Mouse (Mus musculus): ENCODE results near the gene Cdk2. TPM values are rescaled to one million over a fixed set of nuclear protein-coding genes. Genes with fewer than 3 reads are reported as not detected.
A peak's percentile ranks its signal among the peaks of the same experiment; 100 is the strongest.

Gene Cdk2
- total RNA-seq (2014; fragmentation: Nextera tagmentation) (108 and 117 TPM in 2 replicates), total RNA-seq (2017) (109 and 113 TPM in 2 replicates), polyA plus RNA-seq (2012) (34.7 and 36.3 TPM in 2 replicates)

DNA sequence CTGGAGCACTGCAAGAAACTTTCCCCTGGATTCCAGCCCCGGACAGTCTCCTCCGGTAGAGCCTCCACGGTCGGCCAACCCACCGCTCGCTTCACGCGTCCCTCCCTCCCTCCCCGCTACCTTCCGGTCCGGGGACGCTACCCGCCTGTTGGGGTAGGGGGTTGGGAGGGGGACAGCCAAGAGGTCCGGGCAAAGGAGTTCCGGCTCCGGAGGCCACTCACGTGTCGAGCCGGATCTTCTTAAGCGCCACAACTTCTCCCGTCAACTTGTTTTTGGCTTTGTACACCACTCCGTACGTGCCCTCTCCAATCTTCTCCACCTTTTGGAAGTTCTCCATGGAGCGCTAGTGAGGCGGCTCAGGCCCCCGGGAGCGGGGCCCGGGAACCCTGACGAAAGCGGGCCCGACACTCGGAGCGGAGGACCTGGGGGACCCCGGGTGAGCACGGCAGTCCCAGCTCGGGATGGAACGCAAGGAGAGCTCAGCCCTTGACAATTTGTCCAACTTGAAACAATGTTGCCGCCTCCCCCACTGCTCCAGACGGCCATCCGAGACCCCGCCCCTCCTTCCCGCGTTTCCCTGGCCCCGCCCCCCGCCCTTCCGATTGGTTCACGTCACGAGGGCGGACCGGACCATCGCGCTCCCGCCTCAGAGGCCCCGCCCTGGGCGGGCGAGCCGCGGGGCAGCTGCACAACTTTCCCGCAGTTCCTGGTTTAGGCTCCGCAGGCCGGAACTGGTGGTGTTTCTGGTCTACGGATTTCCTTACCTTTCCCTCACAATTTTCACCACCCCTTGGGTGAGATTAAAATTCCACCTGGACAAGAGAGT lies at the start of gene Cdk2:
Gene Cdk2 (minus strand): TSS at position 541 of the 826 bp plus-strand sequence.
- Histone ChIP-seq H3K36me3 (replicated peaks) (peaks cover 38% of the 10 kb centered on the region), H3K4me1 (ENCODE audit: insufficient read depth, low read depth, low read length) (peaks cover 43% of the 10 kb centered on the region), H3K27me3 (ENCODE audit: insufficient read depth, low read length) (no peaks in the 10 kb centered on the region), H3K9me3 (replicated peaks) (no peaks in the 10 kb centered on the region), H3K4me3 (ENCODE audit: low read depth, low read length) (peak within 1 kb of the TSS; percentile 86)
- DNase-seq (ENCODE audit: low spot score), result peak; percentile 91
- peak; percentile 76 for ATAC-seq (ENCODE audit: extremely low read depth, insufficient number of reproducible peaks, low FRiP score, poor library complexity, severe bottlenecking)
- TF ChIP-seq GATA2 (IDR thresholded peaks at IDR 0.05; ENCODE audit: borderline replicate concordance, low read depth, low read length), result no peak
- TF ChIP-seq CTCF (IDR thresholded peaks at IDR 0.05; ENCODE audit: low read depth, low read length), result no peak
- no peak for TF ChIP-seq POLR2AphosphoS5 (IDR thresholded peaks at IDR 0.05; ENCODE audit: insufficient replicate concordance, low read depth, low read length)
- TF ChIP-seq GATA1 (IDR thresholded peaks at IDR 0.05; ENCODE audit: borderline replicate concordance, low read length), result no peak
- TF ChIP-seq TAL1 (conservative IDR thresholded peaks at IDR 0.05; ENCODE audit: low read depth, low read length), result no peak

DNA sequence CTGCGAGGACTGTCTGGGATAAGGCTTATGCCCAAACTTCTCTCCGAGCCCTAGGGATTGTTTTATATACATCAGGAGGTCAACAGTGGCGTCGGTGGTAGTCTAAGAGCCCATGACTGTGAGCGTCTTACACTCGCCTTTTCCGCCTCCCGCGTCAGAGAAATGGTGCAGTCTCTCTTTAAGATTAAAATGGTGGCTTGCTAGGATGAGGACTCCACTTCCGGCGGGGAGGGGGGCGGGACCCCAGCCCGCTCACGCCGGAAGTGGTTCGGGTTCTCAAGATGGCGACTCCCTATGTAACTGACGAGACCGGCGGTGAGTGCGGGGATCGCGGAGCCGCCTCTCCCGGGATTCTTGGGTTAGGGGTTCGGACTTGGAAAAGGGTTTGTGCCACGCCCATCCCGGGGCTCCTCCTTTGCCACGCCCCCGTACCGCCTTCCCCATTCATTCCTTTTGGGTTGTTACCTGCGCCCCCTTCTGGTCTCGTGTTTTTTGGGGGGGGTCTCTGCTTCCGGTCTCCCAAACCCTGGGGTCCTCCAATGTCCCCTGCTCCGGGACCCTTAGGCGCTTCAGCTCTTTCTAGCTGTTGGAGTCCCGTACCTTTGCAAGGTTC lies 43.5 kb upstream of the Cdk2 start:
- Histone ChIP-seq H3K9me3 (replicated peaks) (no peaks in the 10 kb centered on the region), H3K4me3 (ENCODE audit: low read depth, low read length) (peak overlapping the region; percentile 78), H3K36me3 (replicated peaks) (peaks cover 34% of the 10 kb centered on the region), H3K27me3 (ENCODE audit: insufficient read depth, low read length) (peaks cover 3% of the 10 kb centered on the region), H3K4me1 (ENCODE audit: insufficient read depth, low read depth, low read length) (peaks cover 60% of the 10 kb centered on the region)
- TF ChIP-seq GATA2 (IDR thresholded peaks at IDR 0.05; ENCODE audit: borderline replicate concordance, low read depth, low read length), result no peak
- TF ChIP-seq CTCF (IDR thresholded peaks at IDR 0.05; ENCODE audit: low read depth, low read length), result peak; percentile 13; the same call in 1 of the 2 replicates
- TF ChIP-seq GATA1 (IDR thresholded peaks at IDR 0.05; ENCODE audit: borderline replicate concordance, low read length), result no peak
- peak; percentile 88 for DNase-seq (ENCODE audit: low spot score)
- peak; percentile 62 for ATAC-seq (ENCODE audit: extremely low read depth, insufficient number of reproducible peaks, low FRiP score, poor library complexity, severe bottlenecking)

DNA sequence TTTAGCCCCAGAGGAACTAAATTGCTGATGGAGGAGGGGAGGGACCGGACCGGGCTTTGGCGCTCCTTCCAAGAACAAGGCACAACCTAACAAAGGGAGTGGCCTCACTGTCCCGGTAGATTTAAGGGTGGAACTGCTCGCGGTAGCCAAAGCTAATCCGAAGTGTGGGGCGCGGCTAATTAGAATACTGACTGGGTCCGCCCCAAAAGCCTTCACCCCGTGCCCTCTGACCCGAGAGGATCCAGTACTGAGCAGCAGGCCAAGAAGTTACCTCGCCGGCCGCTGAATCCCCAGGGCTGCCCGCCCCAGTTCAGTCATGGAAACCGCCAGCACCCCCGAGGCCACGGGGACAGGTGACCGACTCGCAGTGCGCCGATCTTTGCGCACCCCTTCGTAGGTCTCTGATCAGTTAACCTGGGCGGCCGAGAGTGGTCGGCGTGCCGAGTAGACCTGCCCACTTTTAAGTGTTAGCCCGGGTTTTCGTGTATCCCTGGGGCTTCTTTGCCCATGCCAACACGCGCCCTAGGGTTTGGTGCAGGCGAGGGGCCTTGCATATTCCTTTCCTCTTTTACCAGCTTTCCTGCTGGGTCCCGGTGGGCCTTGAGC lies 42.9 kb upstream of the Cdk2 start, which contains the start of gene Pym1:
Gene Pym1 (plus strand): TSS at position 244 of the 606 bp plus-strand sequence.
- Histone ChIP-seq H3K36me3 (replicated peaks) (peaks cover 28% of the 10 kb centered on the region), H3K4me3 (ENCODE audit: low read depth, low read length) (peak within 1 kb of the TSS; percentile 78), H3K27me3 (ENCODE audit: insufficient read depth, low read length) (peaks cover 3% of the 10 kb centered on the region), H3K9me3 (replicated peaks) (no peaks in the 10 kb centered on the region), H3K4me1 (ENCODE audit: insufficient read depth, low read depth, low read length) (peaks cover 62% of the 10 kb centered on the region)
- DNase-seq (ENCODE audit: low spot score), result peak; percentile 84
- peak; percentile 88 for ATAC-seq (ENCODE audit: extremely low read depth, insufficient number of reproducible peaks, low FRiP score, poor library complexity, severe bottlenecking)
- TF ChIP-seq POLR2AphosphoS5 (IDR thresholded peaks at IDR 0.05; ENCODE audit: insufficient replicate concordance, low read depth, low read length) (0 out of 2 replicates have a peak, but pooled peaks have one; percentile 21), GATA2 (IDR thresholded peaks at IDR 0.05; ENCODE audit: borderline replicate concordance, low read depth, low read length) (no peak), GATA1 (IDR thresholded peaks at IDR 0.05; ENCODE audit: borderline replicate concordance, low read length) (no peak)

DNA sequence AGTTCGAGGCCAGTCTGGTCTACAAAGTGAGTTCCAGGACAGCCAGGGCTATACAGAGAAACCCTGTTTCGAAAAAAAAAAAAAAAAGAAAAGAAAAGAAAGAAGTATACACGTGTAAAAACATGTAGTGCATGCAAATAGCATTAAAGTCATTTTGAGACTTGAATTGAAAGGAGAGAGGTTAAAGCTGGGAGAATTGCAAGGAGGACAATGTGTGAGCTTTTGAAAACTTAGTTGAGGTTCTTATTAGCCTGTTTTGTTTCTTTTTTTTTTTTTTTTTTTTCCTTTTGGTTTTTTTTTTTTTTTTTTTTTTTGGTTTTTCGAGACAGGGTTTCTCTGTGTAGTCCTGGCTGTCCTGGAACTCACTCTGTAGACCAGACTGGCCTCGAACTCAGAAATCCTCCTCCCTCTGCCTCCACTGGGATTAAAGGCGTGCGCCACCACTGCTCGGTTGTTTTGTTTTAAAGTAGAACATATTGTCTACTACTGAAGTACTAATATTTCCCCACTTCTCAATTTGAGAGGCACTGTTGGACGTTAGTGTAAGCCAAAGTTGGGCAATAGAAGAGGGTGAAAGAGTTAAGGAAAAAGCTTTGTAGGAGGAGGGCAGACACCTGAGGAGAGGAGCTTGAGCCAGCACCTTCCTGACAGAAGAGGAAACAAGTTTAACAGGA lies 42.3 kb upstream of the Cdk2 start:
- H3K4me1 ChIP-seq (ENCODE audit: insufficient read depth, low read depth, low read length), result peaks cover 62% of the 10 kb centered on the region
- TF ChIP-seq GATA2 (IDR thresholded peaks at IDR 0.05; ENCODE audit: borderline replicate concordance, low read depth, low read length), result no peak
- TF ChIP-seq CTCF (IDR thresholded peaks at IDR 0.05; ENCODE audit: low read depth, low read length), result no peak
- no peak for TF ChIP-seq GATA1 (IDR thresholded peaks at IDR 0.05; ENCODE audit: borderline replicate concordance, low read length)
- no peak for TF ChIP-seq POLR2AphosphoS5 (IDR thresholded peaks at IDR 0.05; ENCODE audit: insufficient replicate concordance, low read depth, low read length)
- TF ChIP-seq TAL1 (conservative IDR thresholded peaks at IDR 0.05; ENCODE audit: low read depth, low read length), result no peak
- H3K9me3 ChIP-seq (replicated peaks), result no peaks in the 10 kb centered on the region
- DNase-seq (ENCODE audit: low spot score) (no peak), ATAC-seq (ENCODE audit: extremely low read depth, insufficient number of reproducible peaks, low FRiP score, poor library complexity, severe bottlenecking) (no peak)
- H3K27me3 ChIP-seq (ENCODE audit: insufficient read depth, low read length), result peaks cover 6% of the 10 kb centered on the region
- H3K36me3 ChIP-seq (replicated peaks), result peaks cover 22% of the 10 kb centered on the region
- peak overlapping the region; percentile 78 for H3K4me3 ChIP-seq (ENCODE audit: low read depth, low read length)

DNA sequence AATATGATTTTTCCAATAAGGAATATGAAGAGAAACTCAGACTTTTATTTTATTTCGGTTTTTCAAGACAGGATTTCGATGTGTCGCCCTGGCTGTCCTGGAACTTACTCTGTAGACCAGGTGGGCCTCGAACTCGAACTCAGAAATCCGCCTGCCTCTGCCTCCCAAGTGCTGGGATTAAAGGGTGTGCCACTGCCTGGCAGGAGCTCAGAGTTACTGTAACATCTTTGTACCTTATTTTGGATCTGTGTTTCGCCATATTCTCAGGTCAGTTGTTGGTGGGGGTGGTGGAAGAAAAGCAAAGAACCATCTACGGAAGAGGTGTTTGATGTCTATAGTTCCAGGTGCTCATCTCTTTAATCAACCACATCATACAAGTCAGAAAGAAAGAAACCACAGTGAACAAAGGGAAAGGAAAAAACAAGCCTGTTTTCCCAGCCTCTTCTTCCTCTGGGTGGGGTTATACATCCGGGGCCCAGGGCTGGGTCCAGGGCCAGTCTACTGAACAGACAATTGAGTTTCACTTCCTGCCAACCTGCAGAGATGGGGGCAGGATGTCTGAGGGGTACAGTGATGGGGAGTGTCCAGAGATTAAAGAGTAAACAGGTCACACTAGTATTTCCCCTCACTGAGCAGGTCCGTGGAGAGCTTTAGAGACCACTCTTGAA lies 41.2 kb upstream of the Cdk2 start:
- no peak for ATAC-seq (ENCODE audit: extremely low read depth, insufficient number of reproducible peaks, low FRiP score, poor library complexity, severe bottlenecking)
- Histone ChIP-seq H3K27me3 (ENCODE audit: insufficient read depth, low read length) (peaks cover 6% of the 10 kb centered on the region), H3K4me3 (ENCODE audit: low read depth, low read length) (no peak overlapping the region)

More for the DNA sequence above, 41.2 kb upstream of the Cdk2 start:
- TF ChIP-seq POLR2AphosphoS5 (IDR thresholded peaks at IDR 0.05; ENCODE audit: insufficient replicate concordance, low read depth, low read length), result no peak
- Histone ChIP-seq H3K36me3 (replicated peaks) (peaks cover 15% of the 10 kb centered on the region), H3K9me3 (replicated peaks) (no peaks in the 10 kb centered on the region), H3K4me1 (ENCODE audit: insufficient read depth, low read depth, low read length) (peaks cover 62% of the 10 kb centered on the region)
- no peak for DNase-seq (ENCODE audit: low spot score)
